Mouse (Mus musculus) stomach, postnatal 0 days (tissue): ENCODE measurements around the gene AL732309.1. TPM values are rescaled to one million over a fixed set of nuclear protein-coding genes. Genes with fewer than 3 reads are reported as not detected.

Experiments
- ATAC-seq: fragments of 200-750 bp; cut with Nextera tagmentation; 2 replicates; pipeline ENCODE4 v1.8.0; 2017; ENCODE audit not compliant: low FRiP score, low TSS enrichment
- DNase-seq: peaks from one replicate; pipeline ENCODE4 v3.0.0-alpha.2; 2016; ENCODE audit warnings: low spot score
- H3K27ac ChIP-seq: fragments of 300-500 bp; sonication (generic); replicated peaks from 2 replicates; pipeline ENCODE4 v1.5.1; 2014; ENCODE audit warnings: mild to moderate bottlenecking, control low read depth
- H3K27me3 ChIP-seq: fragments of 300-500 bp; sonication (generic); 2 replicates; pipeline ENCODE4 v1.6.1; 2014; ENCODE audit warnings: low read length; ENCODE audit not compliant: control insufficient read depth, insufficient read depth
- H3K36me3 ChIP-seq: fragments of 300-500 bp; sonication (generic); 2 replicates; pipeline ENCODE4 v1.6.1; 2014; ENCODE audit warnings: low read length, mixed read lengths; ENCODE audit not compliant: control insufficient read depth, insufficient read depth
- H3K4me1 ChIP-seq: fragments of 300-500 bp; sonication (generic); replicated peaks from 2 replicates; pipeline ENCODE4 v1.6.1; 2014; ENCODE audit warnings: antibody characterized with exemption; ENCODE audit not compliant: control insufficient read depth, insufficient read depth
- H3K4me2 ChIP-seq: fragments of 300-500 bp; sonication (generic); replicated peaks from 2 replicates; pipeline ENCODE4 v1.6.1; 2014; ENCODE audit warnings: low read depth, mild to moderate bottlenecking, control low read depth, moderate library complexity
- H3K4me3 ChIP-seq: fragments of 300-500 bp; sonication (generic); 2 replicates; pipeline ENCODE4 v1.5.1; 2014; ENCODE audit warnings: low read depth, low read length, control low read depth
- H3K9ac ChIP-seq: fragments of 300-500 bp; sonication (generic); 2 replicates; pipeline ENCODE4 v1.6.1; 2014; ENCODE audit warnings: mild to moderate bottlenecking, low read length, control low read depth, mixed read lengths
- H3K9me3 ChIP-seq: fragments of 300-500 bp; sonication (generic); 2 replicates; pipeline ENCODE4 v1.6.1; 2016; ENCODE audit warnings: low read length; ENCODE audit not compliant: control insufficient read depth
- CTCF ChIP-seq: IDR thresholded peaks from 2 replicates; pipeline ENCODE4 v1.5.1; 2016; ENCODE audit warnings: antibody characterized with exemption, low read depth, mild to moderate bottlenecking, moderate library complexity
- EP300 ChIP-seq: optimal IDR thresholded peaks from 2 replicates; pipeline ENCODE3; 2016; ENCODE audit warnings: antibody characterized with exemption
- WGBS: fragments of 180-500 bp; shearing (Covaris S2); extraction: QIAGEN DNeasy Blood & Tissue Kit; methylation state at CpG from one replicate; pipeline ENCODE4 v1.1.7; 2014; 5-methylcytosine and 5-hydroxymethylcytosine counted together
- polyA plus RNA-seq: library from polyadenylated mRNA; unstranded; fragments of >200 nt; fragmentation: Nextera tagmentation; extraction: Ambion mirVana; gene quantifications from 2 replicates; pipeline ENCODE4 v1.2.1, GENCODE M21; 2015

The AL732309.1 gene
- polyA plus RNA-seq, 1 experiment from 2014 or later: 12.8 TPM

DNA sequence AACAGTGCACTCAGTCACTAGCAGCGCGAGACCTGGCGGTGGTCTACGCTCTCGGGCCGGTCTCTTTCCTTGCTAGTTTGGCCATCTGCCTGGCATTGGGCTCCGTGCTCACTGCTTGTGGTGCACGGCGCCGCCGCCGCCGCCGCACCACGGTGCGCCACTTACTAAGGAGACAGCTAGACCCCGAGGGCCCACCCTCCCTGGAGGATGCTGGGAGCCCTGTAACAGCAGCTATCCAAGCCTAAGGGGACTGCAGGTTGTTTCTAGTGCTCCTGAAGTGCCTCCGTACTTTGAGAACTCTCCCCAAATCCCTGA, 44.1 kb upstream of the AL732309.1 start:
- Histone ChIP-seq H3K27ac (peak overlapping the region; percentile 13; the same call in 1 of the 2 replicates), H3K9me3 (no peaks in the 10 kb centered on the region), H3K36me3 (no peaks in the 10 kb centered on the region), H3K9ac (peak overlapping the region; percentile 23; the same call in 1 of the 2 replicates), H3K4me2 (peak overlapping the region; percentile 70), H3K4me1 (peaks cover 8% of the 10 kb centered on the region; the same call in 1 of the 2 replicates), H3K4me3 (peak overlapping the region; percentile 38), H3K27me3 (peaks cover 8% of the 10 kb centered on the region; the same call in 1 of the 2 replicates)
- no peak for TF ChIP-seq EP300
- TF ChIP-seq CTCF: no peak
- 3% methylated on average over 18 of the region's 18 CpGs for WGBS
- no peak for ATAC-seq
- peak; percentile 35 for DNase-seq

- WGBS: 1% methylated on average over 54 of the region's 54 CpGs
- H3K36me3 ChIP-seq: no peaks in the 10 kb centered on the region
- H3K4me2 ChIP-seq: peak overlapping the region; percentile 70
- TF ChIP-seq EP300: no peak
- TF ChIP-seq CTCF: no peak
- peak overlapping the region; percentile 81 for H3K27ac ChIP-seq
- H3K27me3 ChIP-seq: peaks cover 8% of the 10 kb centered on the region; the same call in 1 of the 2 replicates
- DNase-seq: peak; percentile 45
- peak overlapping the region; percentile 38 for H3K4me3 ChIP-seq
- H3K4me1 ChIP-seq: peaks cover 8% of the 10 kb centered on the region; the same call in 1 of the 2 replicates
- no peaks in the 10 kb centered on the region for H3K9me3 ChIP-seq
- H3K9ac ChIP-seq: peak overlapping the region; percentile 23
- no peak for ATAC-seq
Observed at GRCm38 (mm10) chr2:25290101-25290815, 43.6 kb upstream of the AL732309.1 start.

- DNase-seq (peak; percentile 87), ATAC-seq (peak; percentile 18)
- Histone ChIP-seq H3K9ac (peak within 1 kb of the TSS; percentile 23), H3K9me3 (no peaks in the 10 kb centered on the region), H3K4me1 (peaks cover 8% of the 10 kb centered on the region; the same call in 1 of the 2 replicates), H3K36me3 (peaks cover 5% of the 10 kb centered on the region), H3K4me2 (peak within 1 kb of the TSS; percentile 70), H3K27ac (peak within 1 kb of the TSS; percentile 94), H3K4me3 (peak within 1 kb of the TSS; percentile 38), H3K27me3 (peaks cover 8% of the 10 kb centered on the region; the same call in 1 of the 2 replicates)
- WGBS: 7% methylated on average over 11 of the region's 11 CpGs
- TF ChIP-seq CTCF (no peak), EP300 (no peak)
Observed at GRCm38 (mm10) chr2:25289651-25290050, 43.0 kb upstream of the AL732309.1 start, which contains the start of gene Lrrc26. Lrrc26 (plus strand) TSS chr2:25289915.

DNA sequence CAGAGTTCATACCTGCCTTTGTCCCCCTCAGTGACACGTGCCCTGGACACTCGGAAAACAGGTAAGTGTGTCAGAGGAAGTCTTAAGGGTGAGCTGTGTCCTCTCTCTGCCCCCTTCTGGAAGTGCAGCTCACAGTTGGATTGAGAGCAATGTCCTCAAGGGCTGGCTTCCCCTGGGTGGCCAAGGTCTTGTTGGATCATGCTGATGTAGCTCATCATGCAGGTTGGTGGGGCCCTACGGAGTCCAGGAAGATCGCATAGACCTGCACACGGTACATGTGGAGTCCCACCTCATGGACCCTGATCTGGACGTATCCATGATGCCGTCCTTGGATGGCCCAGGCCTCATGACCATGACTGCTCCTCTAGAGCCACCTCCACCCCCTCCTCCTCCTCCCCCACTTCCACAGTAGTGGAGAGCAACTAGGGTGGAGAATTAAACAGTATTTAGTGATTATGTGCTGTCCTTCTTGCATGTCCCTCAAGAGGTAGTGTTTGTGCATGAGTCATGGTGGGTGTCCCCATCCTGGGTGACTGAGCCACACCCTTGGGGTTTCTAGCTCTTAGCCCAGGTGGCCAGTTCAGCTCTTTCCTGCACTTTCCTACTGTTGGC, 42.2 kb upstream of the AL732309.1 start:
- peaks cover 8% of the 10 kb centered on the region; the same call in 1 of the 2 replicates for H3K27me3 ChIP-seq
- H3K4me3 ChIP-seq: no peak overlapping the region
- H3K9ac ChIP-seq: no peak overlapping the region
- DNase-seq (peak; percentile 52), ATAC-seq (no peak)
- H3K9me3 ChIP-seq: no peaks in the 10 kb centered on the region
- H3K36me3 ChIP-seq: peaks cover 9% of the 10 kb centered on the region
- peaks cover 8% of the 10 kb centered on the region; the same call in 1 of the 2 replicates for H3K4me1 ChIP-seq
- H3K27ac ChIP-seq: peak overlapping the region; percentile 94
- 68% methylated on average over 7 of the region's 7 CpGs for WGBS
- no peak overlapping the region for H3K4me2 ChIP-seq
- no peak for TF ChIP-seq EP300
- TF ChIP-seq CTCF: no peak

GRCm38 (mm10) chr2:25287927-25288649, 41.4 kb upstream of the AL732309.1 start, which contains the start of gene Tmem210:
Tmem210 (plus strand) TSS chr2:25288145.
- ATAC-seq: no peak
- peaks cover 8% of the 10 kb centered on the region; the same call in 1 of the 2 replicates for H3K27me3 ChIP-seq
- H3K36me3 ChIP-seq: peaks cover 13% of the 10 kb centered on the region
- 0 out of 2 replicates have a peak within 1 kb of the TSS, but pooled peaks have one; percentile 8 for H3K4me2 ChIP-seq
- 69% methylated on average over 6 of the region's 6 CpGs for WGBS
- no peak within 1 kb of the TSS for H3K9ac ChIP-seq
- TF ChIP-seq EP300 (no peak), CTCF (no peak)
- H3K9me3 ChIP-seq: no peaks in the 10 kb centered on the region
- H3K4me3 ChIP-seq: no peak within 1 kb of the TSS
- no peak for DNase-seq
- peak within 1 kb of the TSS; percentile 94 for H3K27ac ChIP-seq
- peaks cover 8% of the 10 kb centered on the region; the same call in 1 of the 2 replicates for H3K4me1 ChIP-seq
